Mouse (Mus musculus): ENCODE results near the gene Tspan14. TPM values are rescaled to one million over a fixed set of nuclear protein-coding genes. Genes with fewer than 3 reads are reported as not detected.

The Tspan14 gene
- 10 to 100 TPM; 28.1 to 30.4 TPM for total RNA-seq (2021)

DNA sequence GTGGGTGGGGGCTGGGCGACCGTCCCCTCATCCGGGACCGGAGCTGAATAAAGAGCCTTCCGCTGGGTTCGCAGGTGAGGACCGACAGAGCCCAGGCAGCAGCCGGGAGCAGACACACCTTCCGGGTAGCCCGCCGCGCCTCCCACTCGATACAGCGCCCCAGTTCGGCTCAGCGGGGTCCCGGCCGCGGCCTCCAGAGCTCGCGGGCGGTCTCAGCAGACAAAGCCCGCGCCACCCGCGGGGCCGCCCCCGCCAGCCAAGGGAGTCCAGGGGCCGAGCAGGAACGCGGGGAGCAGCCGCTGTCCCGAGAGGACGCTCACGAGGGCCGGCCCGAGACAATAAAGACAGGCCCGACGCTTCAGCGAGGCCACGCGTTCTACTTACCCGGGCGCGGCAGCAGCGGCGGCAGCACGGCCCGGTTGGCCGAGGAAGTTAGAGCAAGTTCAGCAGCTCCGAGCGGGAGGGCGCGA is at the start of gene Tspan14:
Gene Tspan14, minus strand, starts transcription at position 416 of the 470 bp plus-strand sequence.
- intact Hi-C loops (cut with DNase I) = no loop called here
- DNase-seq = no peak

DNA sequence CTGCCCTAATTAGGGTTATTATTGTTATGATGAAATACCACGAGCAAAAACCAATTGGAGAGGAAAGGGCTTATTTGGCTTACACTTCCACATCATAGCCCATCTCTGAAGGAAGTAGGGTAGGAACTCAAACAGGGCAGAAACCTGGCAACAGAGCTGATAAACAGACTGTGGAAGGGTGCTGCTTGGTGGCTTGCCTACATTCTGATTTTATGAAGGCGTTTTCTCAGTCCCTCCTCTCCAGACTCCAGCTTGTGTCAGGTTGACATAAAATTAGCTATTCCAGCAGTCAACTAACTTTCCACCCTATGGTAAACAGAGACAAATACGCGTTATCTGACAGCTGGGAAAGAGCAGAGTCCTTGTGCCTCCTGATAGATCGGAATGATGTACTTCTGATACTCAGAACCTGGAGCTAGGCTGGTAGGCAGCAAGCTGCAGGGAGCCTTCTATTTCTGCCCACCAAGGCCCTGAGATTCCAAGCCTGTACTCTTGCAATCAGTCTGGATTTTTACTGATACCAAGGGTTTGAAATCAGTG is 48.2 kb upstream of the Tspan14 start:
- no peak for DNase-seq
- intact Hi-C loops (cut with DNase I) = loop anchor here (5.0 kb wide), 1 partner anchor 37 kb away; no protein-coding TSS in a partner anchor

DNA sequence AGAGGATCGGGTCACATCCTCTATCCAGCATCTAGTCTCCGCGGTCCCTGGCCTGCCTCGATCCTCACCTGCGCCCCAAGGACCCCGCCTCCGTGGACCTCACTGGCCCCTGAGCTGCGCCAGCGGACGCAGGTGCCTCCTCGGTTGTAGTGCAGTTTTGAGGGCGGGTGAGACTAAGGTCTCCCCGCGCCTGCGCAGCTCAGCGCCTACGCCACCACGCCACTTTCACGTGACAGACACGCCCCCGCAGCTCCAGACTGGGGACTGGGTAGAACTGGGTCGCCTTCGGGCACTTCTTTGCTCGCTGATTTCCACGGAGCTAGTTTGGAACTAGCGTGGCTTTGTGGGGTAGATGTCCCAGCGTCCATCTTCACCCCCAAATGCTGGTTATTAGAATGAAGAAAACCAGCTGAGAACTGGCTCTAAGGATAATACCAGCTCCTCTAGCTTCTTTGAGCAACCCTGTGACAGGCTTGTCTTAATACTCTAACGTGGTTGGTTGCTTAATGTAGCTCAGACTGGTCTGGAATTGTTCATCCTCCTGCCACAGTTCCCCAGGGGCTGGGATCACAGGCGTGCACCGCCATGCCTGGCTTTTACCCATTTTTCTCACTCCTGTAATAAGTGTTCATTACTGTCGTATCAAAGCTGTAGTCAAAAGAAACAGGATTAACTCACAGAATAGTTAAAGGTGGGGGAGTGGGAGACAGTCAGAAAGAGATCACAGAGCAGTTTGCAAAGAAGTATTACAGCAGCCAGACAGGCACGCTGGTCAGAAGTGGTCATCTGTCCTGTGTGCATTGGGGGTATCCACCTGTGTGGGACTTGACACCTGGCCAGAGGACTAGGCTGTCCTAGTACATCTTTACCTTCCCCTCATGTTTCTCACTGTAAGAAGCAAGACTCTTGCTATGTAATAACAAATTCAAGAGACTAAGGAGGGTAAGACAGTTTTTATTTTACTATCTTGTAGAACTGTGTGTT is 47.3 kb upstream of the Tspan14 start, which contains the start of gene Fam213a:
Gene Fam213a, minus strand, starts transcription at position 159 of the 984 bp plus-strand sequence.
- peak; percentile 88 to 89 for DNase-seq
- intact Hi-C loops (cut with DNase I) = loop anchor here (5.0 kb wide), 1 partner anchor 37 kb away; no protein-coding TSS in a partner anchor

DNA sequence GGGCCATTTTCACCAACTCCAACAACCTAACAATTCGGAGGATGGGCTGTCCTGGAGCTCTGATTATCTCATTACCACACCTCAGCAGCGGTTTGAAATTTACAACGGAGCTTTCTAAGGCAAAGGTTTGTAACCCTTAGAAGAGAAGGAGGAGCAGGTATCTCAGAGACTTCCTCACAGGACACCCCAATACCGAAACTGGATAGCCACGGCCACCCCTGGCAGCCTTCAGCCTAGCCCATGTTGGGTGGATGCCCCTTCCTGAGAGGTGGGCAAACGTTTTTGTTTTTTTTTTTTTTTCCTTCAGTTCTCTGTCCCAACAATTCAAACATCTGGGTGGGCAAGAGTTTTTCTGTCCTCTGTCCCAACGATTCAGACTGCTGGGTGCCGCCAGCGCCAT is 46.5 kb upstream of the Tspan14 start:
- intact Hi-C loops (cut with DNase I) = loop anchor here (5.0 kb wide), 1 partner anchor 36 kb away; no protein-coding TSS in a partner anchor

DNA sequence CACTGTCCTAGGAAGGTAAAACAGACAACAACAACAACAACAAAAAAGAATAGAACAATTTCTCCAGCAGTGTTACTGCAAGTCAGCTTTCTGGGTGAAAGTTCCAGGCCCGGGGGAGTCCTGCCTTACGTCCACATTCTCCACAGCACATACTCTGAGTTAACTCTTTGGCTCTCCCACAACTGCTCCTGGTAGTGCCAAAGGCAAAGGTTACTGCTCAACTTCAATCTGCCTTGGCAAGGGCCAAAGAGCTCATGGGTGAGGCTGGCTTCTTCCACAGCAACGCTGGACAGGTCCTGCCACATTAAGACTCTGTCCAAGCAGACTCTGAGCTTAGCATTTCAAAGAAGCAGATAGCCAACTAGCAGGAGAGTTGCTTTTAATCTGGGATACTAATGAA is 45.3 kb upstream of the Tspan14 start:
- intact Hi-C loops (cut with DNase I) = loop anchor here (5.0 kb wide), 1 partner anchor 35 kb away; no protein-coding TSS in a partner anchor
- no peak for DNase-seq

More for the DNA sequence above, 46.5 kb upstream of the Tspan14 start:
- no peak for DNase-seq

DNA sequence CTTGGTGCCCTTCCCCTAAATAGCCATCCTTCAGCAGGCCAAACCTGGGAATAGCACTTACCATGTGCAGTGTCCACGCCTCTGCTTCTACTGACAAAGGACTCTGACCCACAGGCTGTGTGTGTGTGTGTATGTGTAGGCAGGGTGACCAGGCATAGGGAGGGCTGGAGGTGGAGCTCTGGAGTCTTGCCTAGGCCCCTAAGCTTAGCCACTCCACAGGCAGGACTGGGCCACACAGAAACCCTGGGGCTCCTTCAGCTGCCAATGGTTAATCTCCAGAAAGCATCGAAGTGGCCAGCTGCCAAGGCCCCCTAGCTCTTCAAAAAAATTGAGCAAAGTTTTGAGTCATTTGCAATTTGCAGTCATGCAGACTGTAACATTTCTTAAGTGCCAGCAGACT is 41.5 kb upstream of the Tspan14 start:
- no peak for DNase-seq
- intact Hi-C loops (cut with DNase I) = no loop called here

DNA sequence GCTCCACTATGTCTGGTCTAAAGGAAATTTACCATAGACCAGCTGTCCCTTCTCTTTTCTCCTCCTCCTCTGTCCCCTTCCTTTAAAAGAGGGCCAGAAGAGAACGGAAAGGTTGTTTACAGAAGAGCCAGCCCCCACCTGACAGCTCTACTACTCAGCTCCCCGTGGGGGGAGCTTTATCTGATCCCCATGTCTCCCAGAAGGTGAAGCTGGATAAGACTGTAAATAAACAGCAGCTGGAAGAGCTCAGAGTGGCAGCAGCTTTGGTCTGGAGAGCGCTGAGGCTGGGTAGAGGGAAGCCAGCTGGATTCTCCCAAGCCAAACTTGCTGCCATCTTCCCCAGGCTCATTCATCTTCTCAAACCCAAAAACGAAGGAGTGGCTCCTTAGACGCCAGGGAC is 41.0 kb upstream of the Tspan14 start:
- DNase-seq = no peak
- intact Hi-C loops (cut with DNase I) = no loop called here

DNA sequence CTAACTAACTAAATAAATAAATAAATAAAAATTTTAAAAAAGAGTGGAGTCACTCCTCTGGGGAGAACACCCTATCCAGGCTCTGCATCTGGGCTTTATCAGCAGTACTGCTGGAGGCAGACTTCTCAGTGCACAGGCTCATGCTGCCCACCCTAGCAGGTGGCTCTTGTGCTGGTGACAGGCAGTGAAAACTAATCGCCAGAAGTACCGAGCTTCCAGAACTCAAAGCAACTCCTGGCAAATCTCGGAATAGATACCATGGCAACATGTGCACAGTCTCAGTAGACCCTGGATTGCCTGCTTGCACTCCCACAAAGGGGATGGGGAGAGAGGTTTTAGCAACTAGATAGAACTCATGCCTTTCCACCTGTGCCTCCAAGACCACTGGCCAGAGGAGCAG is 40.3 kb upstream of the Tspan14 start:
- no peak for DNase-seq
- intact Hi-C loops (cut with DNase I) = no loop called here

DNA sequence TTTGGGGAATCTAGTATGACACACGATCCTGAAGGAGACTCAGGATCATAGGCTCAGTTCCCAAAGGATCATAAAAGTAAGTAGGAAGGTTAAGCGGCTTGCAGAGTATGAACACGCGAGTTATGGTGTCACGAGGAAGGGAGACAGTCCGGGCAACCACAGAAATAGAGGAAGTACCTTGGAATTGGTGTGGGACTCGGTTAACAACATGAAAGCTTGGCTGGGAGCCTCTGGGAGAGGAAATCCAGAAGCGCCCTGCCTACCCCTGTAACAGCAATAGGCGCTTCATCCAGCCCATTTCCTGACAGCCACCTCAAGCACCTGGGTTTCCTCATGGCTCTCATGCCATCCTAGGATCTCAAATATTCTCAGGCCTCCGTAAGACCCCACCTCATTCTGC is 39.7 kb upstream of the Tspan14 start:
- intact Hi-C loops (cut with DNase I) = no loop called here
- DNase-seq = no peak

DNA sequence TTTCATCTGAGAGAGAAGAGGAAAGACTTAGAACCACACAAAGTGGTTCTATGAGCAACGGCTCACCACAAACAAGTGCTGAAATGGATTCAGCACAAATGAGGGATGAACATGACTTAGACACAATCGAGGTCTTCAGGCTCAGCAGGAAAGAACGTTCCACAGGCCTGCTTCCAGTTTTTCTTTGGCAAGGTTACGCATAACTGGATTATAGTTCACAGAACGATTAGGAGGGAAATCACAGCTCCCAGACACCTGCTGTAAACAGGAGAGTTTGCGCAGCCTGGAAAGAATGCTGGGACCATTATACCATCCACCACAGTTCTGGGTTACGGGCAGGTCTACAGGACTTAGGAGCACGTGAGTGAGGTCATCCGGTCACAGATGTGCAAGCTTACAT is 39.1 kb upstream of the Tspan14 start:
- DNase-seq = no peak
- intact Hi-C loops (cut with DNase I) = no loop called here

DNA sequence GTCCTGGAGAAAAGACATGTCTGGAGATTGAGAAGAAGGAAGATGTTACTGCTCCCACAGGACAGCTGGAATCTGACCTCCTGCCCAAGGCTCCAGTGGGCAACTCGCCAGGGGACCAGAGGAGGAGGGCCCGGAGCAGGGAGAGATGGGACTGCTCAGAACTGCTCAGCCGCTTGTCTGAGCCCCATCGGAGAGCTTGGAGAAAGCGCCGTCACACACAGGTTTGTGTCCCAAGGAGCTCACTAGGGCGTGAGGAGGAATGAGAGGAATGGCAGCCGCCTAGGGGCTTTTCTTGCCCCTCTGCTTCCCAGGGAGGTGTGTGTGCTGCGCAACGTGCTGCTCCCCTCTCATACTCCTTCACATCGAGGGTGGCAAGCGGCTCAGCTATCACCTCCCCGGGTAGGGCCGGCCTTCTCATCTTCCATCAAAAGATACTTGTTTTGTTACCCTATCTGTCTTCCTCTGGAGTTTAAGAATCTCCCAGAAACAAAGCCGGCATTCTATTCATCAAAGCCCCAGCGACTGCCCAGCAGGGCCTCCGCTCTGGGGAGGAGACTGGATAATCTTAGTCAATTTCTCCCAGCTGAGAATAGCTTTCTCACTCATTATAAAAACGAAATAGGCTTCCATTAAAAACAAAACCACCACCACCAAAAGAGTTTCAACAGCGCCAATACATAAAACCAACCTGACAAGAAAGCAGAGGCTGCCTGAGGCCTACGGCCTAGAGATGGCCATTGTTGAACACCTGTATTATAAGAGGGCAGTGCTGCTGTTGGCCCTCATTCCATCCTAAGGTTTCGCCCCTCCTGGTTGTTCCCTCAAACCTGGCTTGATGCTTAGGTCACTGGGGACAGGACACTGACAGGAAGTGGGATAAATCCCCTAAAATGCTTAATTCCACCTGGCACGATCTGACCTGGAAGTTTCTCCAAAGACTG is 37.9 kb upstream of the Tspan14 start:
- peak; percentile 31 to 39 for DNase-seq
- intact Hi-C loops (cut with DNase I) = no loop called here

DNA sequence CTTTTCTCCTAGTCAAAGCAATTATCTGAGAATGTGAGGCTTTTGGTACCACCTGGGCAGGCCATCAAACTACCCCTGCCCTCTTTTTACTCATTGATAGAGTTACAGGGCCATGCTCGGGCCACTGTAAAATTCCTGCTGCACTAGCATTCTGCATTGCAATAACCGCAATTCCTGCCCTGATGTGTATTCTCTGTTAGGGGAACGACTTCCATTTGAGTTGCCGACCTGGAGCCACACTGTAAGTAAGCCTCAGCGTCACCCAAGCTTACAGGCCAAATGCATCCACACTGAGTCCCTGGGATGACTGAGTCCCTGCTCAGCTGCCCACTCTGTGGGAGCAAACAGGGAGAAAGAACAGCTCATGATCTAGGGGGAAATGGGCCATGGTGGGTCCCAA is 35.0 kb upstream of the Tspan14 start:
- no peak for DNase-seq
- intact Hi-C loops (cut with DNase I) = no loop called here

DNA sequence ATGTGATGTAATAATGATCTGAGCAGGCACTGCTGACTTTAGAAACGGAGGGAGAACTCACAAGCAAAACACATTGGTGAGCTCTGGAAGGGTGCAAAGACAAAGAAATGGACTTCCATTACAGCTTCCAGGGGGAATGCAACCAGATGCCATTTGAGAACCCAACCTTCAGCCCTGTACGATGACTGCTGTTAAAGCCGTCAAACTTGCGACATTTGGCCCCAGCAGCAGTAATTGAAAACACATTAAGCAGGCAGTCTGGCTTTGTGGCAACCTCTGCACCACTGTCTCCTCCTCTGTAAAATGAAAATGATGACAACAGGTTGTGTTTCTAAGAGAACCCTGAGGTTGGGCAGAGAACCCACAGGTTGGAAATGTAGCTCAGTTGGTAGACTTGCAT is 34.2 kb upstream of the Tspan14 start:
- DNase-seq = no peak
- intact Hi-C loops (cut with DNase I) = no loop called here

DNA sequence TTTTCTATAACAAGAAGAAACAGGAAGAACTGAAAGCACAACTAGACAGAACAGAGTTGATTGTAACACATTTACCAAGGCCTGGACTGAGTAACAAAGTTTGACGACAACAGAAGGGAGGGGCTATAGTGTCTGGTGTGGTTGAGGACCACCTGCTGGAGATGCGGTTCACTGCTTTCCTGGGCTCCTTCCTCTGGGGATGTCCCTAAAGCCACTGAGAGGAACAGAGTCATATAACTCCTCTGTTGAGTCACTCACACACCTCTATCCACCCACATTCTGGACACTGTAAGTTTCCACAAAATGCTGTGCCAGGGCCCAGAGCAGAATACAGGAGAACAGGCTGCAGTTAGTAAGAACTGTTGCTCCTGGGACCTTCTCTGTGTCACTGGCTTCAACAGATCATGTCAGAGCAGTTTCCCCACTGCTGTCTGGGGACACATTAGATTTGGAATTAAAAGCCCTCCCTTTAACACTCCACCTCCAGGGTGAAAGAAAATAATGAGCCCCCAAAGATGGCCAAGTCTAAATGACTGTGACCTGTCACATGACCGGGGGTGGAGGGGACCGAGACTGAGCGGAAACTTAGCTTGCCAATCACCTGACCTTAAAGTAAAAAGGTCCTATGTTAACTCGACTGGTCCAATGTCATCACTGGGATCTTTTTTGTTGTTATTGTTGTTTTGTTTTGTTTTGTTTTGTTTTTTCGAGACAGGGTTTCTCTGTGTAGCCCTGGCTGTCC is 33.5 kb upstream of the Tspan14 start:
- intact Hi-C loops (cut with DNase I) = no loop called here
- no peak for DNase-seq

DNA sequence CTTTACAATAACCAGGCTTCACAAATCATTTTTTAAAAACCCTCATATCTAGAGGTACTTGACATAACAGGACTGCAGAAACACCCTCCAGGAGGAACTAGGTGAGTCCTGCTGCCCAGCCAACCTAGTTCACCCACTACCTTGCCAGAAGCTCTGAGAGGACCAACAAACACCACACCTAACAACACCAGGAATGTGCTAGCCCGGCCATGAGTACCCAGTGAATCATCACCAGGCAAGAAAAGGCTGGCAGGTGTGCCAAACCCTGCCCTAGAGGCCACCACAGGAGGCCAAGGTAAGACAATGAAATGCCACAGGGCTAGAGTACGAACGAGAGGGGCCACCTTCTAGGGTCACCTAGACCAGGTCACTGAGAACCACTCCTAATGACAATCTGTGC is 29.6 kb upstream of the Tspan14 start:
- DNase-seq = no peak
- intact Hi-C loops (cut with DNase I) = no loop called here

DNA sequence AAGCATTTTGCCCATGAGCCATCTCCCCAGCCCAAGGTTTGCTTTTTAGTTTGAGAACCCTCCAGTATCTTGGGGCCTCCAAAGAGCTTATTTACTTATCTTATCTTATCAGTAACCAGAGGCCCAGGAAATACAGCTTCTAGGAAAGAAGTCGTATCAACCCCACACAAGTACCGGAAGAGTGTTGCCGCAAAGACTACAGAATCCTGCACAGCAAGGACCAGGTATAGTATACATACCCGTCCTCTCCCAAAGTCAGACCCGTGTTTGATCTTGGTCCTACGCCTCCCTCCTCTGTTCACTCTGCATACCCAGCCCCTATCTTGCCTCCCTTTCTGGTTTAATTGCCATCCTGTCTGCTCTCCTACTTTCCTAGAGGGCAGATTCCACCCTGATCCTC is 25.9 kb upstream of the Tspan14 start:
- DNase-seq = no peak
- intact Hi-C loops (cut with DNase I) = no loop called here

DNA sequence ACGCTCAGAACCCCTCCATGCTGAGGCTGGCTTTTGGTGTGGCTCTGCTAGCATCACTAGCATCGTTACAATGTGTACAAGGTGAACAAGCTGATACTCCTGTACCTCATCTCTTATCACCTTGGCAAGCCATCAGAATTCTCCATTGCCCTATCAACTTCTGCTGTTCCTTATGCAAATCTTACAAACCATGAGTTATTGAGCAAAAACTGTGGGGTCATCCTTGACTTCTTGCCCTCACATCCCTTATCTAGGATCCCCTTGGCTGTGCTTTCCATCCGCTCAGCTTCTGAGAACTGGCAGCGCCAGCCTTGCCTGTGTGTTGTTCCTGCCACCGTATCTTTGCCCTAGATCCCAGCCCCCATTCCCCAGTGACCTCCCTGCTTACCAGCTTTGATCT is 22.2 kb upstream of the Tspan14 start:
- no peak for DNase-seq
- intact Hi-C loops (cut with DNase I) = no loop called here

DNA sequence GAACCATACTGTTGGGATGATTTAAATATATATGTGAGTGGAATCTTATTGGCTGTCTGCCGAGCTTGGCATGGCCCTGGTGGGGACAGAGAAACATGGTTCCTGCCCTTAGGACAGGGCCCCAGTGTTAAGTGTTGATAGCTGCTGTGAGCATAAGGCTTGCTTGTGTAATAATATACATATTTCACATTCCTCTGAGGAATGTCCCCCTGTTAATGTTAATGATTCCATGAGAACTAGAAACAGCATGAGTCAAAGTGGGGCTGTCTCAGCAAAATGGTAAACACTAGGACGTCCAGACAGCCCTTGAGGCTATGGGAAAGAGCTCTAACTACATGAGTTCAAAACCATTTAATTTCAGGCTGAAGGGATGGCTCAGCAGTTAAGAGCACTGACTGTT is 20.6 kb upstream of the Tspan14 start:
- DNase-seq = no peak
- intact Hi-C loops (cut with DNase I) = no loop called here

DNA sequence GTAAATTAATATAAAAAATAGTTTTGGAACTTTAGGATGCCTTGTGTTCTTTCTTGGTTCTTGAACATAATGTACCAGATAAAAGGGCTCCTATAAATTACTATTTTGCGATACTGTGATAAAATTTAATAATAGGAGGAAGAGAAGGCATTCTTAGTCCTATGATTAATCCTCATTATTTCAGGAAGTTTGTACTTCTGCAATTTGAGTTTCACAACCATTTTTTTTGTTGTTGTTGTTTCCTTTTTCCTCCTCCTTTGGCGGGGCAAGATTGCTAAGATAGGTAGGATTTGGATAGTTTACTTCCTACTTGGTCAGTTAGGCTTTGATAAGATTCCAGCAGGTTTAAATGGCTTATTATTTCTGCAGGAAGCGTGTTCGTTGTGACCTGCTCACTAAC is 19.0 kb upstream of the Tspan14 start:
- DNase-seq = no peak
- intact Hi-C loops (cut with DNase I) = no loop called here

DNA sequence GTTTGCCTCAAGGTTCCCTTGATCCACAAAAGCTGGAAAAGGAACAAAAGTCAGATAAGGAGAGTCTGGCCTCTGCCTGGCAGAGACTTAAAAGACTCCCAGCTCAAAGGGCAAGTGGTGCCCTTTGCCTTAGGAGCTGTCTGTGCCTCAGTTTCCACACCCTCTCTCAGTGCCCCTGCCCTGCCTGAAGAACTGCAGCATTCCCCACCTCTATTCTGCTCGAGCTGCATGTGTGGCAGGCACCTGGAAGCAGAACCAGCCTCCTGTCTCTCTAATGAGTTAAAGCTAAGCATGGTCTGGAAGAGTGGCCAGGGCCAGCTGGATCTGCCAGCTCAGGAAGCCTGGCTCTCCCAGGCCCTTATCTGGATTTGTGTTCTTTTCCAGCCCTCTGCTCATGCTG is 13.1 kb upstream of the Tspan14 start:
- intact Hi-C loops (cut with DNase I) = loop anchor here (1.0 to 10.0 kb wide), 4 partner anchors 33 to 187 kb away; partner anchors contain the start of gene Fam213a

More for the DNA sequence above, 13.1 kb upstream of the Tspan14 start:
- DNase-seq = no peak

Data from heart, postnatal 10 days (tissue).